Mouse (Mus musculus) embryonic facial prominence, embryonic 14.5 days (tissue): ENCODE data around the gene Atg7. TPM values are rescaled to one million over a fixed set of nuclear protein-coding genes. Genes with fewer than 3 reads are reported as not detected.

Experiments
- ATAC-seq: fragments of 200-750 bp; cut with Nextera tagmentation; 2 replicates; pipeline ENCODE4 v1.8.0; 2017; ENCODE audit warnings: low read depth, moderate number of reproducible peaks, moderate TSS enrichment
- DNase-seq: peaks from one replicate; pipeline ENCODE4 v3.0.0-alpha.2; 2015; ENCODE audit warnings: low spot score
- H3K27ac ChIP-seq: fragments of 300-500 bp; sonication (generic); replicated peaks from 2 replicates; pipeline ENCODE4 v1.5.1; 2014; ENCODE audit warnings: low read depth, mild to moderate bottlenecking, low read length, moderate library complexity
- H3K27me3 ChIP-seq: fragments of 300-500 bp; sonication (generic); replicated peaks from 2 replicates; pipeline ENCODE4 v1.6.1; 2014; ENCODE audit warnings: low read length; ENCODE audit not compliant: control insufficient read depth, insufficient read depth
- H3K36me3 ChIP-seq: fragments of 300-500 bp; sonication (generic); 2 replicates; pipeline ENCODE4 v1.6.1; 2014; ENCODE audit warnings: low read length, mixed read lengths; ENCODE audit not compliant: control insufficient read depth, insufficient read depth
- H3K4me1 ChIP-seq: fragments of 300-500 bp; sonication (generic); 2 replicates; pipeline ENCODE4 v1.6.1; 2014; ENCODE audit warnings: antibody characterized with exemption, low read length; ENCODE audit not compliant: control insufficient read depth, insufficient read depth
- H3K4me2 ChIP-seq: fragments of 300-500 bp; sonication (generic); 2 replicates; pipeline ENCODE4 v1.6.1; 2014; ENCODE audit warnings: low read depth, mild to moderate bottlenecking, low read length, moderate library complexity, mixed read lengths
- H3K4me3 ChIP-seq: fragments of 300-500 bp; sonication (generic); 2 replicates; pipeline ENCODE4 v1.5.1; 2014; ENCODE audit warnings: low read depth, mild to moderate bottlenecking, low read length
- H3K9ac ChIP-seq: fragments of 300-500 bp; sonication (generic); 2 replicates; pipeline ENCODE4 v1.6.1; 2014; ENCODE audit warnings: low read depth, mild to moderate bottlenecking, low read length, moderate library complexity, mixed read lengths
- H3K9me3 ChIP-seq: fragments of 300-500 bp; sonication (generic); 2 replicates; pipeline ENCODE4 v1.6.1; 2016; ENCODE audit warnings: low read length; ENCODE audit not compliant: control insufficient read depth
- WGBS: fragments of 180-500 bp; shearing (Covaris S2); extraction: QIAGEN DNeasy Blood & Tissue Kit; methylation state at CpG from one replicate; pipeline ENCODE4 v1.1.7; 2014; 5-methylcytosine and 5-hydroxymethylcytosine counted together
- polyA plus RNA-seq: library from polyadenylated mRNA; unstranded; fragments of >200 nt; fragmentation: Nextera tagmentation; extraction: Ambion mirVana; gene quantifications from 2 replicates; pipeline ENCODE4 v1.2.1, GENCODE M21; 2014

Gene Atg7
- polyA plus RNA-seq, 1 experiment from 2014 or later, result 17.6 TPM

GRCm38 (mm10) chr6:114803915-114804535 lies 161.1 kb downstream of the Atg7 start:
- Histone ChIP-seq H3K27ac (no peak overlapping the region; the same call in 1 of the 2 replicates), H3K9ac (no peak overlapping the region), H3K27me3 (no peaks in the 10 kb centered on the region), H3K4me3 (no peak overlapping the region), H3K36me3 (no peaks in the 10 kb centered on the region), H3K4me2 (no peak overlapping the region), H3K9me3 (no peaks in the 10 kb centered on the region), H3K4me1 (peaks cover 4% of the 10 kb centered on the region; the same call in 1 of the 2 replicates)
- 52% methylated on average over 8 of the region's 8 CpGs for WGBS
- ATAC-seq (no peak), DNase-seq (no peak)

GRCm38 (mm10) chr6:114804866-114805265 lies 162.0 kb downstream of the Atg7 start:
- Histone ChIP-seq H3K9me3 (no peaks in the 10 kb centered on the region), H3K27me3 (no peaks in the 10 kb centered on the region), H3K4me2 (no peak overlapping the region), H3K9ac (no peak overlapping the region), H3K36me3 (no peaks in the 10 kb centered on the region), H3K27ac (no peak overlapping the region), H3K4me3 (no peak overlapping the region), H3K4me1 (peaks cover 11% of the 10 kb centered on the region; the same call in 1 of the 2 replicates)
- ATAC-seq, result no peak
- DNase-seq, result no peak
- WGBS, result 55% methylated on average over 1 of the region's 1 CpGs

GRCm38 (mm10) chr6:114805927-114806326 lies 163.0 kb downstream of the Atg7 start:
- DNase-seq (no peak), ATAC-seq (no peak)
- no peak overlapping the region for H3K4me2 ChIP-seq
- H3K9ac ChIP-seq, result no peak overlapping the region
- peaks cover 11% of the 10 kb centered on the region; the same call in 1 of the 2 replicates for H3K4me1 ChIP-seq
- no peaks in the 10 kb centered on the region for H3K36me3 ChIP-seq
- H3K27ac ChIP-seq, result no peak overlapping the region
- H3K4me3 ChIP-seq, result no peak overlapping the region
- WGBS, result 85% methylated on average over 4 of the region's 4 CpGs
- no peaks in the 10 kb centered on the region for H3K27me3 ChIP-seq
- no peaks in the 10 kb centered on the region for H3K9me3 ChIP-seq

GRCm38 (mm10) chr6:114807474-114807873 lies 164.6 kb downstream of the Atg7 start:
- no peak for DNase-seq
- Histone ChIP-seq H3K4me1 (peaks cover 11% of the 10 kb centered on the region; the same call in 1 of the 2 replicates), H3K27ac (no peak overlapping the region), H3K27me3 (no peaks in the 10 kb centered on the region), H3K4me2 (no peak overlapping the region), H3K9me3 (no peaks in the 10 kb centered on the region), H3K4me3 (no peak overlapping the region), H3K36me3 (no peaks in the 10 kb centered on the region), H3K9ac (no peak overlapping the region)
- no peak for ATAC-seq
- 68% methylated on average over 3 of the region's 3 CpGs for WGBS

- 80% methylated on average over 3 of the region's 3 CpGs for WGBS
- ATAC-seq, result no peak
These were observed 165.9 kb downstream of the Atg7 start for GRCm38 (mm10) chr6:114808654-114809430.

GRCm38 (mm10) chr6:114809431-114809811 lies 166.5 kb downstream of the Atg7 start:
- no peak overlapping the region for H3K4me3 ChIP-seq
- no peaks in the 10 kb centered on the region for H3K9me3 ChIP-seq
- ATAC-seq (no peak), DNase-seq (no peak)
- peaks cover 11% of the 10 kb centered on the region; the same call in 1 of the 2 replicates for H3K4me1 ChIP-seq
- peak overlapping the region; percentile 46; the same call in 1 of the 2 replicates for H3K27ac ChIP-seq
- no peak overlapping the region for H3K4me2 ChIP-seq
- H3K36me3 ChIP-seq, result no peaks in the 10 kb centered on the region
- no peaks in the 10 kb centered on the region for H3K27me3 ChIP-seq
- 39% methylated on average over 1 of the region's 1 CpGs for WGBS
- H3K9ac ChIP-seq, result no peak overlapping the region

More at GRCm38 (mm10) chr6:114808654-114809430, 165.9 kb downstream of the Atg7 start:
- no peak for DNase-seq
- no peaks in the 10 kb centered on the region for H3K27me3 ChIP-seq
- no peak overlapping the region for H3K4me2 ChIP-seq
- peaks cover 11% of the 10 kb centered on the region; the same call in 1 of the 2 replicates for H3K4me1 ChIP-seq
- H3K36me3 ChIP-seq, result no peaks in the 10 kb centered on the region
- H3K4me3 ChIP-seq, result no peak overlapping the region
- no peaks in the 10 kb centered on the region for H3K9me3 ChIP-seq
- no peak overlapping the region for H3K9ac ChIP-seq
- peak overlapping the region; percentile 46; the same call in 1 of the 2 replicates for H3K27ac ChIP-seq

- H3K9me3 ChIP-seq, result peaks cover 3% of the 10 kb centered on the region; the same call in 1 of the 2 replicates
- 55% methylated on average over 5 of the region's 5 CpGs for WGBS
These were observed 169.4 kb downstream of the Atg7 start for GRCm38 (mm10) chr6:114812322-114812721.

GRCm38 (mm10) chr6:114812779-114813178 lies 169.9 kb downstream of the Atg7 start:
- Histone ChIP-seq H3K27me3 (no peaks in the 10 kb centered on the region), H3K4me1 (peaks cover 15% of the 10 kb centered on the region; the same call in 1 of the 2 replicates), H3K36me3 (no peaks in the 10 kb centered on the region), H3K27ac (no peak overlapping the region), H3K4me2 (no peak overlapping the region), H3K9ac (no peak overlapping the region), H3K4me3 (no peak overlapping the region), H3K9me3 (peaks cover 3% of the 10 kb centered on the region; the same call in 1 of the 2 replicates)
- WGBS, result 90% methylated on average over 4 of the region's 4 CpGs
- no peak for ATAC-seq
- DNase-seq, result no peak

More at GRCm38 (mm10) chr6:114812322-114812721, 169.4 kb downstream of the Atg7 start:
- H3K27me3 ChIP-seq, result no peaks in the 10 kb centered on the region
- no peak overlapping the region for H3K9ac ChIP-seq
- H3K4me3 ChIP-seq, result no peak overlapping the region
- H3K27ac ChIP-seq, result peak overlapping the region; percentile 28; the same call in 1 of the 2 replicates
- H3K4me1 ChIP-seq, result peaks cover 12% of the 10 kb centered on the region; the same call in 1 of the 2 replicates
- DNase-seq, result peak; percentile 87
- no peak for ATAC-seq
- no peaks in the 10 kb centered on the region for H3K36me3 ChIP-seq
- H3K4me2 ChIP-seq, result no peak overlapping the region
